Mouse (Mus musculus): ENCODE data around the gene Klhl23. TPM values are rescaled to one million over a fixed set of nuclear protein-coding genes. Genes with fewer than 3 reads are reported as not detected.

Klhl23 gene
- polyA plus RNA-seq, 1 experiment = 34.7 TPM

DNA sequence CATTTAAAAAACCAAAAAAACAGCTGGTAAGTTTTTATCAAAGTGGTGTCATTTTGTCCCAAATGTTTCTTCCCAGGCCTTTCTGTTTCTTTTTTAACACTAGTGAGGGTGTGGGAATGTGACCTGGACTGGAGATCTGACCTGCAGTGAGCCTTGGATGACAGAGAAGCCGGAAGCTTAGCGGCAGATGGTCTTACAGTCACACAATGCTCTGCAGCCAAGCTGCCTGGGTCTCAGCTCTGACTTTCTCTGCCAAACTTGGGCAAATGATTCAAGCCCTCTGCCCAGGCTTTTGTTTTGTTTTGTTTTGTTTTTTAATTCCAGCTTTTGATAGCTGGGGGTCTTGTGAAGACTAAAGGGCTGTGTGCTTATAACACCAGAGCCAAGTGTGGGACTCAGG lies 4.6 kb downstream of the Klhl23 start:
- H3K27ac ChIP-seq (ENCODE audit: insufficient read depth, low read length) = no peak overlapping the region
- H3K4me3 ChIP-seq (ENCODE audit: insufficient read depth, low read length) = no peak overlapping the region
- H3K4me1 ChIP-seq (ENCODE audit: control insufficient read depth, insufficient read depth, low read length) = peaks cover 2% of the 10 kb centered on the region
- no peak for TF ChIP-seq POLR2A (IDR thresholded peaks at IDR 0.05; ENCODE audit: extremely low read depth, insufficient read depth, low read length)
- TF ChIP-seq CTCF (IDR thresholded peaks at IDR 0.05; ENCODE audit: extremely low read depth, insufficient read depth, low read length) = no peak

GRCm38 (mm10) chr2:69828031-69828430 lies 6.3 kb downstream of the Klhl23 start:
- no peak overlapping the region for H3K27ac ChIP-seq (ENCODE audit: insufficient read depth, low read length)
- peaks cover 2% of the 10 kb centered on the region; the same call in 1 of the 2 replicates for H3K4me1 ChIP-seq (ENCODE audit: control insufficient read depth, insufficient read depth, low read length)
- TF ChIP-seq CTCF (IDR thresholded peaks at IDR 0.05; ENCODE audit: extremely low read depth, insufficient read depth, low read length) (no peak), POLR2A (IDR thresholded peaks at IDR 0.05; ENCODE audit: extremely low read depth, insufficient read depth, low read length) (no peak)
- no peak overlapping the region for H3K4me3 ChIP-seq (ENCODE audit: insufficient read depth, low read length)

DNA sequence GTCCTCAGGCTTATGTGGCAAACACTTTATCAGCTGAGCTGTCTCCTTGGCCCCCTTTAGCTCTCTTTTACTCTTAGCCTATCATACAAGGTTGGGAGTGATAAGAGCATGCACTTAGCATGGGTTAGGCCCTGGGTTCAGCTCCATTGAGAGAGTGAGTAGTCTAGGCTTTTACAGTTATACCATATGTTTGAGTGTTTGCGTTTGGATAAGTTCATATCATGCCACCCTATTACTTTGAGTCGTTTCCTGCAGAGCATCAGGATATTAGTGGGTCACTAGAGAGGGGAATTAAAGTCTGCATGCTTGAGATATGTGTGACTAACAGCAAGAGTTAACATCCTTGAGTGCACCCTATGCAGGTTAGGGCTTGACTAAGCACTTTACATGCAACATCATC lies 7.9 kb downstream of the Klhl23 start:
- Histone ChIP-seq H3K4me1 (ENCODE audit: control insufficient read depth, insufficient read depth, low read length) (peaks cover under 1% of the 10 kb centered on the region; the same call in 1 of the 2 replicates), H3K27ac (ENCODE audit: insufficient read depth, low read length) (no peak overlapping the region), H3K4me3 (ENCODE audit: insufficient read depth, low read length) (no peak overlapping the region)
- TF ChIP-seq POLR2A (IDR thresholded peaks at IDR 0.05; ENCODE audit: extremely low read depth, insufficient read depth, low read length) (no peak), CTCF (IDR thresholded peaks at IDR 0.05; ENCODE audit: extremely low read depth, insufficient read depth, low read length) (no peak)

GRCm38 (mm10) chr2:69830116-69830515 lies 8.4 kb downstream of the Klhl23 start:
- H3K4me3 ChIP-seq (ENCODE audit: insufficient read depth, low read length) = no peak overlapping the region
- TF ChIP-seq CTCF (IDR thresholded peaks at IDR 0.05; ENCODE audit: extremely low read depth, insufficient read depth, low read length) (no peak), POLR2A (IDR thresholded peaks at IDR 0.05; ENCODE audit: extremely low read depth, insufficient read depth, low read length) (no peak)
- no peak overlapping the region for H3K27ac ChIP-seq (ENCODE audit: insufficient read depth, low read length)
- H3K4me1 ChIP-seq (ENCODE audit: control insufficient read depth, insufficient read depth, low read length) = no peaks in the 10 kb centered on the region

DNA sequence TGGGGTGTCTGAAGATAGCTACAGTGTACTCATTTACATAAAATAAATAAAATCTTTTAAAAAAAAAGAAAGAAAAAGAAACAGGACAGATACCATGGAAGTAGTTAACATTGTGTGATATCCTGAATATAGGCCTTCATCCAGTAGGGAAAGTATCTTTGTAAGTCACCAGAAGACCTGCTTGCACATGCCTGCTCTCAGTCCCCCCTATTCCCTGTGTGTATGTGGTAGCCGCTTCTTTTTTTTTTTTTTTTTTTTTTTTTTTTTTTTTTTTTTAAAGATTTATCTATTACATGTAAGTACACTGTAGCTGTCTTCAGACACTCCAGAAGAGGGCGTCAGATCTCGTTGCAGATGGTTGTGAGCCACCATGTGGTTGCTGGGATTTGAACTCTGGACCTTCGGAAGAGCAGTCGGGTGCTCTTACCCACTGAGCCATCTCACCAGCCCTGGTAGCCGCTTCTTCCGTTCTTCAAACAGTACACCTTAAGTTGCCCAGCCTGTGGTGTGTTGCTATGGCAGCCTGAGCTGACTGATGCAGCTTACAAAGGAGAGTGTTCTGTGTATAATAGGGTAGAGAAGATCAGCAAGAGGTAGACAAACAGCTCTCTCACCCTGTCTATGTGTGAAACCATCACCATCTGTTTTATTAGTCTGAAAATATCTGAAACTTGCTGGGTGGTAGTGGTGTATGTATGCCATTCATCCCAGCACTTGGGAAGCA lies 15.7 kb downstream of the Klhl23 start:
- no peaks in the 10 kb centered on the region; the same call in 1 of the 2 replicates for H3K4me1 ChIP-seq (ENCODE audit: control insufficient read depth, insufficient read depth, low read length)
- no peak overlapping the region for H3K27ac ChIP-seq (ENCODE audit: insufficient read depth, low read length)
- no peak overlapping the region for H3K4me3 ChIP-seq (ENCODE audit: insufficient read depth, low read length)
- TF ChIP-seq POLR2A (IDR thresholded peaks at IDR 0.05; ENCODE audit: extremely low read depth, insufficient read depth, low read length) (no peak), CTCF (IDR thresholded peaks at IDR 0.05; ENCODE audit: extremely low read depth, insufficient read depth, low read length) (no peak)

DNA sequence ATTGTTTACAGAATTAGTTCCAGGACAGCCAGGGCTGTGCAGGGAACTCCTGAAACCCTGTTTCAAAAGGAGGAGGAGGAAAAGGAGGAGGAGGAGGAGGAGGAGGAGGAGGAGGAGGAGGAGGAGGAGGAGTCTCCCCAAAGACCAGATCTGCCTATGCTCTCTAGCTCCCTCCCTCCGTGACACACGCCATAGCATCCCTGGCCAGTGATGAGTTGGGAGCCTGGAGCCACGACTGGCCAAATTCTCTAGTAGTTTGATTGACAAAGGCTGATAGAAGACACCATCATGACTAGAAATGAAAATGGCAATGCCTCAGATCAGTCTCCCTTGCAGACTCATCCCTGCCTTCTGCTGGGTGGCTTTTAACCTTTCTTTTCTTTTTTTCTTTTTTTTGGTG lies 16.3 kb downstream of the Klhl23 start:
- no peak for TF ChIP-seq POLR2A (IDR thresholded peaks at IDR 0.05; ENCODE audit: extremely low read depth, insufficient read depth, low read length)
- TF ChIP-seq CTCF (IDR thresholded peaks at IDR 0.05; ENCODE audit: extremely low read depth, insufficient read depth, low read length) = 0 out of 2 replicates have a peak, but pooled peaks have one; percentile 18
- H3K4me1 ChIP-seq (ENCODE audit: control insufficient read depth, insufficient read depth, low read length) = no peaks in the 10 kb centered on the region; the same call in 1 of the 2 replicates
- H3K4me3 ChIP-seq (ENCODE audit: insufficient read depth, low read length) = no peak overlapping the region
- H3K27ac ChIP-seq (ENCODE audit: insufficient read depth, low read length) = no peak overlapping the region

- no peak overlapping the region for H3K27ac ChIP-seq (ENCODE audit: insufficient read depth, low read length)
- H3K4me3 ChIP-seq (ENCODE audit: insufficient read depth, low read length) = no peak overlapping the region
- no peak for TF ChIP-seq CTCF (IDR thresholded peaks at IDR 0.05; ENCODE audit: extremely low read depth, insufficient read depth, low read length)
- TF ChIP-seq POLR2A (IDR thresholded peaks at IDR 0.05; ENCODE audit: extremely low read depth, insufficient read depth, low read length) = no peak
- no peaks in the 10 kb centered on the region; the same call in 1 of the 2 replicates for H3K4me1 ChIP-seq (ENCODE audit: control insufficient read depth, insufficient read depth, low read length)
These were observed 17.0 kb downstream of the Klhl23 start for GRCm38 (mm10) chr2:69838707-69839106.

DNA sequence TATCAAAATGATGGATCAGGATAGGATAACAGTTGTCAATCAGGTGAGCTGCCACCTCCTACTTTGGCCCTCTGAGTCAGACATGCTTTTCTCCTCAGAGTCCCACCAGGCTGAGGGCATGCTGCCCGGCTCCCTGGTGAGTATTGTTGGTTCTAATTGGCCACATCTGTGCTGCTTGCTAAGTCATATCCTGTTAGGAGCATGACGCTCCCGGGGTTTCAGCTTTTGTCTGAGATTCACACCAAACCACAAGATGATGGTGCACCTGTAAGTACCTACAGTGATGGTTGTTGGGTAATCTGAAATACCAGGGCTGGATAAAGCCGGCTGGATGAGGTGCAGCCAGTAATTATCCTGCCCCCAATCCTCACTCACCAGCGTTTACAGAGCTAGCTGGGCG lies 18.5 kb downstream of the Klhl23 start:
- TF ChIP-seq CTCF (IDR thresholded peaks at IDR 0.05; ENCODE audit: extremely low read depth, insufficient read depth, low read length) (no peak), POLR2A (IDR thresholded peaks at IDR 0.05; ENCODE audit: extremely low read depth, insufficient read depth, low read length) (no peak)
- Histone ChIP-seq H3K4me3 (ENCODE audit: insufficient read depth, low read length) (no peak overlapping the region), H3K4me1 (ENCODE audit: control insufficient read depth, insufficient read depth, low read length) (no peaks in the 10 kb centered on the region; the same call in 1 of the 2 replicates), H3K27ac (ENCODE audit: insufficient read depth, low read length) (no peak overlapping the region)

DNA sequence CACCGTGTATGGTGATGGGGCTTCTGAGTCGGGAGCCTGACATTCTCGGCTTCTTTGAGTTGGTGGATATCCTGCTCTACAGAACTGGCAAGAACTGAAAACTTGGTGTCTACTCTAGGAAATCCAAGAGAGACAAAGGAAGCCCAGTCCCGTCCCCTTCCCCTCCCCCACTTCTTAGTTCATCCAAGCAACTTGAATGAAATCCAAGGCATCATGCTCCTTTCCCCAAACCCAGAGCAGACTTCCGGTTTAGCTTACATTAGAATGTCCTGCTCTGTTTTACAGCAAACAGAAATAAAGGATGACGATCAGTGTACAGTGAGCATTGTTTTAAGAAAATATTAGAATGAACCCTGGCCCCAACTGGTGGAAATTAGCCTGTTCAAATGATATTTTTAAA lies 27.5 kb downstream of the Klhl23 start:
- H3K27ac ChIP-seq (ENCODE audit: insufficient read depth, low read length) = no peak overlapping the region
- TF ChIP-seq POLR2A (IDR thresholded peaks at IDR 0.05; ENCODE audit: extremely low read depth, insufficient read depth, low read length) = no peak
- no peak for TF ChIP-seq CTCF (IDR thresholded peaks at IDR 0.05; ENCODE audit: extremely low read depth, insufficient read depth, low read length)
- H3K4me3 ChIP-seq (ENCODE audit: insufficient read depth, low read length) = no peak overlapping the region
- no peaks in the 10 kb centered on the region for H3K4me1 ChIP-seq (ENCODE audit: control insufficient read depth, insufficient read depth, low read length)

DNA sequence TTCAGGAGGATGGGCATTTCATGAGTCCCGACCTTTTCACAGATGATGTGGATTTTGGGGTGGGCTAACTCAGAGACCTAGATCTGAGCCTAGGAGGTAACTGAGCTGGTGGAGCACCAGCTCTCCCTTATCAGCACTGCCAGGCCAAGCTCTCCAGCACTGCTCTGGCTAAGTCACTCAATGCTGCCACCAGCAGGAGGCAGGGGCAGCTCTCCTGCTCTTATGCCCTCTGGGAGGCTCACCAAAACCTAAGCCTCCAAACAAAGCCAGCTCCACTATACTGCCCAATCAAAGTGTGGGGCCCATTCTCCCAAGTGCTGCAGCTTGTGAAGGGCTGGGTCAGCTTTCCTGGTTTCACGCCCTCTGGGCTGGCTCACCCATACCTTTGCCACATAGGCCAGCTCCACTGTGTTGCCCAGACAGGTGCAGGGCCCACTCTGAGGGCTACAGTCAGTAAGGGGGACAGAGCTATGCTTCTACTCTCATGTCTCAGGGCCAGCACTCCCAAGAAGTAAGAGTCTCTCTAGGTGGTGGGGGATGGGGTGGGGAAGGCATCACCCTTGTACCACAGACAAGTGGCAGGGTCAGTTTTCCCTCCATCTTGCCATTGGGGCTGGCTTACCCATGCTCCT lies 29.8 kb downstream of the Klhl23 start:
- no peak for TF ChIP-seq POLR2A (IDR thresholded peaks at IDR 0.05; ENCODE audit: extremely low read depth, insufficient read depth, low read length)
- 0 out of 2 replicates have a peak, but pooled peaks have one; percentile 10 for TF ChIP-seq CTCF (IDR thresholded peaks at IDR 0.05; ENCODE audit: extremely low read depth, insufficient read depth, low read length)
- H3K4me3 ChIP-seq (ENCODE audit: insufficient read depth, low read length) = no peak overlapping the region

More for the DNA sequence above, 29.8 kb downstream of the Klhl23 start:
- Histone ChIP-seq H3K4me1 (ENCODE audit: control insufficient read depth, insufficient read depth, low read length) (no peaks in the 10 kb centered on the region), H3K27ac (ENCODE audit: insufficient read depth, low read length) (no peak overlapping the region)
